Mouse (Mus musculus): Measurements from ENCODE around the gene Cpeb1. TPM values are rescaled to one million over a fixed set of nuclear protein-coding genes. Genes with fewer than 3 reads are reported as not detected.

The Cpeb1 gene
- polyA plus RNA-seq, 1 experiment from 2014 or later, result 0.81 TPM

- Histone ChIP-seq H3K27me3 (replicated peaks; ENCODE audit: control insufficient read depth, insufficient read depth, low read length) (no peaks in the 10 kb centered on the region), H3K4me1 (ENCODE audit: control insufficient read depth, insufficient read depth, low read length) (no peaks in the 10 kb centered on the region), H3K4me3 (ENCODE audit: low read length) (no peak overlapping the region), H3K36me3 (ENCODE audit: control insufficient read depth, insufficient read depth, low read length) (no peaks in the 10 kb centered on the region), H3K27ac (ENCODE audit: low read length) (no peak overlapping the region), H3K9ac (ENCODE audit: low read depth, low read length) (no peak overlapping the region), H3K4me2 (ENCODE audit: low read depth, low read length) (no peak overlapping the region), H3K9me3 (ENCODE audit: control insufficient read depth, low read length) (no peaks in the 10 kb centered on the region)
- 66% methylated on average over 6 of the region's 6 CpGs for WGBS
- ATAC-seq, result no peak
These were observed 135.5 kb downstream of the Cpeb1 start for GRCm38 (mm10) chr7:81319749-81320148.

DNA sequence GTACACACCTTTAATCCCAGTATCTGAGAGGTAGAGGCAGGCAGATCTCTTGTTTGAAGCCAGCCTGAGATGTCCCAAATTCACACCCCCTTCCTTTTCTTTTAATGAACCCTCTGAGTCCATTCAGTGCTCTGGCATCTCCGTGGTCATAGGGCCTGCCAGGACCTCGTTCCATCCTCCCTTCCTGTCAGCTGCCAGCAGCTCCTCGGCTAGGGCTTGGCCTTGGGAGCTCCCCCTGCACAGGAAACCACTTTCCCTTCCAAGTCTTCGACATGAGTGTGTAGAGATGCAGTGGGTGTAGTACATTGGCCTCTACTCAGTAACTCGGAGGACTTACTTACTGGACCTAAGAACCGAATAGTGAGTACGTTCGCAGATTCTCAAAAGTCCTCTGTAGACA is 139.7 kb downstream of the Cpeb1 start:
- no peak overlapping the region for H3K4me3 ChIP-seq (ENCODE audit: low read length)
- no peak overlapping the region for H3K4me2 ChIP-seq (ENCODE audit: low read depth, low read length)
- 62% methylated on average over 8 of the region's 8 CpGs for WGBS
- H3K9ac ChIP-seq (ENCODE audit: low read depth, low read length), result no peak overlapping the region
- no peak overlapping the region for H3K27ac ChIP-seq (ENCODE audit: low read length)
- ATAC-seq, result no peak
- no peaks in the 10 kb centered on the region for H3K9me3 ChIP-seq (ENCODE audit: control insufficient read depth, low read length)
- no peaks in the 10 kb centered on the region for H3K27me3 ChIP-seq (replicated peaks; ENCODE audit: control insufficient read depth, insufficient read depth, low read length)
- no peaks in the 10 kb centered on the region for H3K4me1 ChIP-seq (ENCODE audit: control insufficient read depth, insufficient read depth, low read length)
- H3K36me3 ChIP-seq (ENCODE audit: control insufficient read depth, insufficient read depth, low read length), result no peaks in the 10 kb centered on the region

- Histone ChIP-seq H3K27ac (ENCODE audit: low read length) (no peak overlapping the region), H3K36me3 (ENCODE audit: control insufficient read depth, insufficient read depth, low read length) (no peaks in the 10 kb centered on the region), H3K4me1 (ENCODE audit: control insufficient read depth, insufficient read depth, low read length) (no peaks in the 10 kb centered on the region), H3K9ac (ENCODE audit: low read depth, low read length) (no peak overlapping the region), H3K9me3 (ENCODE audit: control insufficient read depth, low read length) (no peaks in the 10 kb centered on the region), H3K27me3 (replicated peaks; ENCODE audit: control insufficient read depth, insufficient read depth, low read length) (no peaks in the 10 kb centered on the region), H3K4me2 (ENCODE audit: low read depth, low read length) (no peak overlapping the region), H3K4me3 (ENCODE audit: low read length) (no peak overlapping the region)
- ATAC-seq, result no peak
These were observed 143.7 kb downstream of the Cpeb1 start for GRCm38 (mm10) chr7:81311581-81311980.

DNA sequence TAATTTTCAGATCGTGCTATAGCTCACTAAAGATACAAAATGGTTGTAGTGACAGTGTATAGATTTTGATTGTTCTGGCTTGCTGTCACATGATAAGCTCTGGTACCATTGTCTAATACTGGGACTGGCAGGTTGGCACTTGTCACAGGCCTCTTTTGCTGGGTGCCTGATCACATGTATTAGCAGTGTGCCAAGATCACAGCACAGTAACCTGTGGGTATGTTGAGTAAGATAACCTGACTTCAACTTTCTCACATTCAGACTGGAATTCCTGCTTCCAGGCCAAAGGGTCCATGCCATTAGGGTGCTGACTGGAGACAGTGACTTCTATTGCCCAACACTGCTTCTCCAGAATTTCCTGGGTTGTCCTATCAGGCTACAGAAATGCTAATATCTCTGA is 144.1 kb downstream of the Cpeb1 start:
- H3K4me2 ChIP-seq (ENCODE audit: low read depth, low read length), result no peak overlapping the region
- ATAC-seq, result no peak
- no peaks in the 10 kb centered on the region for H3K4me1 ChIP-seq (ENCODE audit: control insufficient read depth, insufficient read depth, low read length)
- H3K27me3 ChIP-seq (replicated peaks; ENCODE audit: control insufficient read depth, insufficient read depth, low read length), result no peaks in the 10 kb centered on the region
- no peak overlapping the region for H3K27ac ChIP-seq (ENCODE audit: low read length)
- no peaks in the 10 kb centered on the region for H3K36me3 ChIP-seq (ENCODE audit: control insufficient read depth, insufficient read depth, low read length)
- H3K9ac ChIP-seq (ENCODE audit: low read depth, low read length), result no peak overlapping the region
- 84% methylated on average over 1 of the region's 1 CpGs for WGBS
- no peak overlapping the region for H3K4me3 ChIP-seq (ENCODE audit: low read length)
- no peaks in the 10 kb centered on the region for H3K9me3 ChIP-seq (ENCODE audit: control insufficient read depth, low read length)

- Histone ChIP-seq H3K36me3 (ENCODE audit: control insufficient read depth, insufficient read depth, low read length) (no peaks in the 10 kb centered on the region), H3K4me1 (ENCODE audit: control insufficient read depth, insufficient read depth, low read length) (no peaks in the 10 kb centered on the region), H3K27ac (ENCODE audit: low read length) (no peak overlapping the region), H3K4me3 (ENCODE audit: low read length) (no peak overlapping the region), H3K4me2 (ENCODE audit: low read depth, low read length) (no peak overlapping the region), H3K9me3 (ENCODE audit: control insufficient read depth, low read length) (no peaks in the 10 kb centered on the region), H3K27me3 (replicated peaks; ENCODE audit: control insufficient read depth, insufficient read depth, low read length) (no peaks in the 10 kb centered on the region), H3K9ac (ENCODE audit: low read depth, low read length) (no peak overlapping the region)
- WGBS, result 86% methylated on average over 6 of the region's 6 CpGs
- ATAC-seq, result no peak
These were observed 146.0 kb downstream of the Cpeb1 start for GRCm38 (mm10) chr7:81309247-81309646.

DNA sequence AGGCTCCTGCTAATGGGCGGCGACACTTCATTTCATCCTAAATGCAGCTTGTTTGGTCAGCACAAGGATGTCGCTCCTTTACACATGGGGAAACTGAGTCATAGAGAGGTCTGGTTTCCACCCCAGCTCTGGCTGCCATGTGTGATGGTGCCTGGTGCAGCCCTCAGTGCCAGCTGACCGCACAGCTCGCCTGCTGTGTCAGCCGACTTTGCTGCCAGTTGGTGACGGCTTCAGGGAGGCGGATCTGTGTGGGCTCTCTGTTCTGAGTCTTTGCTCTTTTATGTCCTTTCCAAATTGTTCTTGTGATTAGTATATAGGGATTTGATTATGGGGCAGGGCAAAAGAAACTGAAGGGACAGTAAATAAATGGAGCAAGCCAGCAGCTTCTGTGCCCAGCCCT is 147.5 kb downstream of the Cpeb1 start:
- no peak overlapping the region for H3K9ac ChIP-seq (ENCODE audit: low read depth, low read length)
- H3K36me3 ChIP-seq (ENCODE audit: control insufficient read depth, insufficient read depth, low read length), result no peaks in the 10 kb centered on the region
- ATAC-seq, result no peak
- H3K4me2 ChIP-seq (ENCODE audit: low read depth, low read length), result no peak overlapping the region
- no peaks in the 10 kb centered on the region for H3K9me3 ChIP-seq (ENCODE audit: control insufficient read depth, low read length)
- H3K27ac ChIP-seq (ENCODE audit: low read length), result no peak overlapping the region
- no peaks in the 10 kb centered on the region for H3K27me3 ChIP-seq (replicated peaks; ENCODE audit: control insufficient read depth, insufficient read depth, low read length)
- 82% methylated on average over 8 of the region's 8 CpGs for WGBS
- no peaks in the 10 kb centered on the region for H3K4me1 ChIP-seq (ENCODE audit: control insufficient read depth, insufficient read depth, low read length)
- no peak overlapping the region for H3K4me3 ChIP-seq (ENCODE audit: low read length)

- H3K4me1 ChIP-seq (ENCODE audit: control insufficient read depth, insufficient read depth, low read length), result no peaks in the 10 kb centered on the region
- WGBS, result 85% methylated on average over 5 of the region's 5 CpGs
- no peaks in the 10 kb centered on the region for H3K27me3 ChIP-seq (replicated peaks; ENCODE audit: control insufficient read depth, insufficient read depth, low read length)
- H3K4me3 ChIP-seq (ENCODE audit: low read length), result no peak overlapping the region
- no peak for ATAC-seq
- no peaks in the 10 kb centered on the region for H3K9me3 ChIP-seq (ENCODE audit: control insufficient read depth, low read length)
- no peaks in the 10 kb centered on the region for H3K36me3 ChIP-seq (ENCODE audit: control insufficient read depth, insufficient read depth, low read length)
- H3K27ac ChIP-seq (ENCODE audit: low read length), result no peak overlapping the region
- H3K4me2 ChIP-seq (ENCODE audit: low read depth, low read length), result no peak overlapping the region
- H3K9ac ChIP-seq (ENCODE audit: low read depth, low read length), result no peak overlapping the region
These were observed 150.6 kb downstream of the Cpeb1 start for GRCm38 (mm10) chr7:81304675-81305074.

DNA sequence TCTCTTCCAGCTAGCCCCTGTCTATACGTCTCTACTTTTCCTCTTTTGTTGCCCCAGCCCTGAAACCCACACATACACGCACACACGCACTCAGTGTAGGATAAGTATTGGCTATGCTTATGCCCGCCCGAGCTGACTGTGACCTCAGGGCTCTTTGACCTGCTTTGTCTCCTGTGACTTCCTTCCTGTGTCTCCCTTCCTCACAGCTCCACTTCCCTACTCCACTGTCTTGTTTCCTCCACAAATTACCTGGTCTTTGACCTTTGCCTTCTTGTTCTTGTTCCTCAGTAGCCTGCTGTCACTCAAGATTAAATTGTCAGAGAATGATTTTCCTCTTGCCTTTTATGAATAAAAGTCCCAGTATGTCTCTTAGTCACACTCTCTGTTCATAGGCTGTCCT is 151.2 kb downstream of the Cpeb1 start:
- Histone ChIP-seq H3K4me1 (ENCODE audit: control insufficient read depth, insufficient read depth, low read length) (no peaks in the 10 kb centered on the region), H3K27me3 (replicated peaks; ENCODE audit: control insufficient read depth, insufficient read depth, low read length) (no peaks in the 10 kb centered on the region), H3K4me3 (ENCODE audit: low read length) (no peak overlapping the region), H3K9me3 (ENCODE audit: control insufficient read depth, low read length) (no peaks in the 10 kb centered on the region), H3K9ac (ENCODE audit: low read depth, low read length) (no peak overlapping the region), H3K36me3 (ENCODE audit: control insufficient read depth, insufficient read depth, low read length) (no peaks in the 10 kb centered on the region), H3K27ac (ENCODE audit: low read length) (no peak overlapping the region), H3K4me2 (ENCODE audit: low read depth, low read length) (no peak overlapping the region)
- ATAC-seq, result no peak
- WGBS, result 87% methylated on average over 5 of the region's 5 CpGs

- Histone ChIP-seq H3K4me2 (ENCODE audit: low read depth, low read length) (no peak overlapping the region), H3K9ac (ENCODE audit: low read depth, low read length) (no peak overlapping the region), H3K4me3 (ENCODE audit: low read length) (no peak overlapping the region), H3K27me3 (replicated peaks; ENCODE audit: control insufficient read depth, insufficient read depth, low read length) (no peaks in the 10 kb centered on the region), H3K27ac (ENCODE audit: low read length) (no peak overlapping the region), H3K36me3 (ENCODE audit: control insufficient read depth, insufficient read depth, low read length) (no peaks in the 10 kb centered on the region), H3K4me1 (ENCODE audit: control insufficient read depth, insufficient read depth, low read length) (no peaks in the 10 kb centered on the region), H3K9me3 (ENCODE audit: control insufficient read depth, low read length) (no peaks in the 10 kb centered on the region)
- ATAC-seq, result no peak
- 81% methylated on average over 2 of the region's 2 CpGs for WGBS
These were observed 151.6 kb downstream of the Cpeb1 start for GRCm38 (mm10) chr7:81303682-81304081.

- ATAC-seq, result no peak
- Histone ChIP-seq H3K27me3 (replicated peaks; ENCODE audit: control insufficient read depth, insufficient read depth, low read length) (no peaks in the 10 kb centered on the region), H3K9me3 (ENCODE audit: control insufficient read depth, low read length) (no peaks in the 10 kb centered on the region), H3K36me3 (ENCODE audit: control insufficient read depth, insufficient read depth, low read length) (no peaks in the 10 kb centered on the region), H3K9ac (ENCODE audit: low read depth, low read length) (no peak overlapping the region), H3K4me3 (ENCODE audit: low read length) (no peak overlapping the region), H3K4me2 (ENCODE audit: low read depth, low read length) (no peak overlapping the region), H3K27ac (ENCODE audit: low read length) (no peak overlapping the region), H3K4me1 (ENCODE audit: control insufficient read depth, insufficient read depth, low read length) (no peaks in the 10 kb centered on the region)
- 83% methylated on average over 7 of the region's 7 CpGs for WGBS
These were observed 153.9 kb downstream of the Cpeb1 start for GRCm38 (mm10) chr7:81301323-81301722.

Measured in intestine, embryonic 16.5 days (tissue).